Mouse (Mus musculus): ENCODE results near the gene Uchl4. TPM values are rescaled to one million over a fixed set of nuclear protein-coding genes. Genes with fewer than 3 reads are reported as not detected.

Gene Uchl4
- polyA plus RNA-seq, 1 experiment = not detected

DNA sequence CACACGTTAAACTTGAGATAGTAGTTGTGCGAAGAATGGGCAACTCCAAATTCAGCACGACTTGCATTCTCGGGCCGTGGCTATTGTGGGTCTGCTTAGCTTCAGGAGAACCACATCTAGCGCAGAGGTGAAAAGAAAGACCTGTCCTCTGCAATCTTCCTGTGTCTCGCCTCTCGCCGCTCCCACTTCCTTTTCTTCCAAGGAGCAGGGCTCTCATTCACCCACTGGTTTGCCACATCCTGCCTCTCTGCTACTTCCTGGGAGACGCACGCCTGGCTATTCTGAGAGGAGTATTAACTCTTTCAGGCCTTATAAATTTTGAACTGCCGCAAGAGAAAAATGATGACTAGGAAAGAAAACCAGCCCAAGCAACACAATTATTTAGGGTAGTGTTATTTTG, 7.3 kb upstream of the Uchl4 start:
- TF ChIP-seq CTCF (IDR thresholded peaks at IDR 0.05; ENCODE audit: borderline replicate concordance, control insufficient read depth, extremely low read depth, insufficient read depth, low read length, poor library complexity) (no peak), POLR2A (IDR thresholded peaks at IDR 0.05; ENCODE audit: control insufficient read depth, extremely low read depth, insufficient read depth, low read length, poor library complexity) (no peak)
- Histone ChIP-seq H3K4me3 (ENCODE audit: control insufficient read depth, insufficient read depth, low read length) (no peak overlapping the region), H3K4me1 (replicated peaks; ENCODE audit: control insufficient read depth, insufficient read depth, low read length) (peaks cover 6% of the 10 kb centered on the region), H3K27ac (ENCODE audit: control insufficient read depth, insufficient read depth, low read length) (peak overlapping the region; percentile 39; the same call in 1 of the 2 replicates), H3K36me3 (ENCODE audit: control insufficient read depth, insufficient read depth, low read length) (no peaks in the 10 kb centered on the region), H3K27me3 (ENCODE audit: control insufficient read depth, insufficient read depth, low read length) (no peaks in the 10 kb centered on the region)
- DNase-seq = peak; percentile 37
- WGBS = 4% methylated on average over 12 of the region's 12 CpGs

DNA sequence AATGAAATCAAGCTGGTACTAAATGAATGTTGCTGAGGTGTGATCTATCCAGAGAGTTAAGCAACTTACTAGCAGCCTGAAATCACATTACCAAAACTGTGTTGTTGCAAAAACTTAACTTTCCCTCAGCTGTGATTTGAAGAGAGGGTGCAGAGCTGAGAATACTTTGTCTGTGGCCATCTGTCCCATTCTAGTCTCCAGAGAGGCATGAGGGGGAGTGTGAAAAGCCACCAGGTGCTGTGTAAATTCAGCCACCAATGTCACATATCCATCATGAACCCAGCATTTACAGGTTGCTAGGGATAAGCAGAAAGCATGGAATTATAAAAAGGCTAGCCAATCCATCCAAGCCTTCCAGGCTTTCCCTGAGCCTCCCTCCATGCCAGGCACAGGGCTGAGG, 6.0 kb upstream of the Uchl4 start:
- Histone ChIP-seq H3K4me1 (replicated peaks; ENCODE audit: control insufficient read depth, insufficient read depth, low read length) (peaks cover 6% of the 10 kb centered on the region), H3K36me3 (ENCODE audit: control insufficient read depth, insufficient read depth, low read length) (no peaks in the 10 kb centered on the region), H3K4me3 (ENCODE audit: control insufficient read depth, insufficient read depth, low read length) (no peak overlapping the region), H3K27ac (ENCODE audit: control insufficient read depth, insufficient read depth, low read length) (no peak overlapping the region), H3K27me3 (ENCODE audit: control insufficient read depth, insufficient read depth, low read length) (no peaks in the 10 kb centered on the region)
- no peak for DNase-seq
- no peak for TF ChIP-seq POLR2A (IDR thresholded peaks at IDR 0.05; ENCODE audit: control insufficient read depth, extremely low read depth, insufficient read depth, low read length, poor library complexity)
- no peak for TF ChIP-seq CTCF (IDR thresholded peaks at IDR 0.05; ENCODE audit: borderline replicate concordance, control insufficient read depth, extremely low read depth, insufficient read depth, low read length, poor library complexity)

DNA sequence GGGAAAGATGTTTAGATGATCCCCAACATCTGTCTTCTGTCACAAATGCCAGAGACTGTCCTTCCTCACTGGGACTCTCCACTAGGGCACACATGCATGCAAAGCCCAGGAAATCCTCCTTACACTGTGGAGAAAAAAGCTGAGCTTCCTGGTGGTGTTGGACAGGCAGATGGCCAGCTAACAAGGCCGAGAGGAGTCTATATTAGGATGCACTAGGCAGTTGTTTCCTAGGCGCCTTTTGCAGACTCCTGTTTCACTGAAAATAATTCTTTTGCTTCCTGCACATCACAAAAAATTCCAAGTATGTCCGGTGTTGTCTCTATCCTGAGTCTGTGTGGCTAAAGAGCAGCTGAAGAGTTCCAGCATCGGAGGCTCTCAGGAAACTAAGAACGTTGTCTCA, 3.8 kb upstream of the Uchl4 start:
- no peak overlapping the region for H3K4me3 ChIP-seq (ENCODE audit: control insufficient read depth, insufficient read depth, low read length)
- WGBS = 90% methylated on average over 5 of the region's 5 CpGs
- no peaks in the 10 kb centered on the region for H3K27me3 ChIP-seq (ENCODE audit: control insufficient read depth, insufficient read depth, low read length)
- H3K27ac ChIP-seq (ENCODE audit: control insufficient read depth, insufficient read depth, low read length) = no peak overlapping the region
- H3K4me1 ChIP-seq (replicated peaks; ENCODE audit: control insufficient read depth, insufficient read depth, low read length) = peaks cover 6% of the 10 kb centered on the region
- H3K36me3 ChIP-seq (ENCODE audit: control insufficient read depth, insufficient read depth, low read length) = no peaks in the 10 kb centered on the region
- DNase-seq = no peak
- TF ChIP-seq POLR2A (IDR thresholded peaks at IDR 0.05; ENCODE audit: control insufficient read depth, extremely low read depth, insufficient read depth, low read length, poor library complexity) (no peak), CTCF (IDR thresholded peaks at IDR 0.05; ENCODE audit: borderline replicate concordance, control insufficient read depth, extremely low read depth, insufficient read depth, low read length, poor library complexity) (no peak)

DNA sequence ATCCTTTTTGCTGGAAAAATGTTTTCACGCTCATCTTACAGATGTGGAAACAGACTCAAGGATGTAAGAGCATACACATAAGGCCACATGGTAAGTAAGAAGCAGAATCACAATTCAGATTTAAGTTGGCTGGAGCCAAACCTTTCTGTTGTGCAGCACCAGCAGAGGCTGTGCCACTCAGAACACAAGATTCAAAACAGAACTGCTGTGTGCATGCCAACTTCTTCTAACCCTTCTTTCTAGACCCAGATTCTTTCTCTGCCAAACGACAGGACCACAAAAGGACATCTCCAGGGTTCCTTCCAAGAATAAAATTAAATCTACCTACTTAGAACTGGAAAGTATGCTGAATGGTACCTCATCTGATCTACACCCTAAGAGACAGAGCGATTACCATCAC, 3.3 kb upstream of the Uchl4 start:
- WGBS = 94% methylated on average over 3 of the region's 3 CpGs
- Histone ChIP-seq H3K4me3 (ENCODE audit: control insufficient read depth, insufficient read depth, low read length) (no peak overlapping the region), H3K27me3 (ENCODE audit: control insufficient read depth, insufficient read depth, low read length) (no peaks in the 10 kb centered on the region), H3K36me3 (ENCODE audit: control insufficient read depth, insufficient read depth, low read length) (no peaks in the 10 kb centered on the region), H3K4me1 (replicated peaks; ENCODE audit: control insufficient read depth, insufficient read depth, low read length) (peaks cover 6% of the 10 kb centered on the region), H3K27ac (ENCODE audit: control insufficient read depth, insufficient read depth, low read length) (no peak overlapping the region)
- DNase-seq = no peak
- no peak for TF ChIP-seq CTCF (IDR thresholded peaks at IDR 0.05; ENCODE audit: borderline replicate concordance, control insufficient read depth, extremely low read depth, insufficient read depth, low read length, poor library complexity)

DNA sequence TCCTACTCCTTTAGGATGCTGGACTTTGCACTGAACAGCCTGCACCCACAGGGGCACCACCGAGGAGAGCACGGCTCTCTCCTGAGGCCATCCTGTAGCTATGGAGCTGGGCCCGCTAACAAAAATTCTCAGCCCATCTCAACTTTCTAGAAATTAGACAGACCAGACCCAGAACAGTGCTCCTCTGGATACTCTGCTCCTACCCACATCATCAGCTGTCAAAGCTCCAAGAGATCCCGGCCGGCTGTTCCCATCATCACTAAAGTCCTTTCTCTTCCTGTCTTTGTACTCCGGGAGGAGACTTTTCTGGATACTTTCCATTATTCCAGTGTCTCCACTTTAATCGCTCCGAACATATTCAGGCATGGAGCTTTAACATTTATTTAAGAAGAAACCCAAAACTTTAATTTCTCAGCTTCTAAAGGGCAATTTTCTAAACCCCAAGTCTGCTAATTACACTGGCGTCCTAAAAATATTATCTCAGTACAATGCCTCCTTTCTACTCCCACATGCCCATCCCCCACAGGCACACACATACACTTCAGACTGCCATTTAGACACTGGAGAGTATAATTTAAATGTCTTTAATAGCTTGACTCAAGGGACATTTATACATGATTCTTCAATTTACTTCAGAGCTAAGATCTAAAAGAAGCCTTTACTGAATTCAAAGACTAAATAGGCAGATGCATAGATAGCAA, 2.6 kb upstream of the Uchl4 start:
- Histone ChIP-seq H3K27me3 (ENCODE audit: control insufficient read depth, insufficient read depth, low read length) (no peaks in the 10 kb centered on the region), H3K27ac (ENCODE audit: control insufficient read depth, insufficient read depth, low read length) (no peak overlapping the region), H3K4me3 (ENCODE audit: control insufficient read depth, insufficient read depth, low read length) (no peak overlapping the region), H3K36me3 (ENCODE audit: control insufficient read depth, insufficient read depth, low read length) (no peaks in the 10 kb centered on the region), H3K4me1 (replicated peaks; ENCODE audit: control insufficient read depth, insufficient read depth, low read length) (peaks cover 6% of the 10 kb centered on the region)
- DNase-seq = no peak
- WGBS = 95% methylated on average over 9 of the region's 9 CpGs
- no peak for TF ChIP-seq POLR2A (IDR thresholded peaks at IDR 0.05; ENCODE audit: control insufficient read depth, extremely low read depth, insufficient read depth, low read length, poor library complexity)

DNA sequence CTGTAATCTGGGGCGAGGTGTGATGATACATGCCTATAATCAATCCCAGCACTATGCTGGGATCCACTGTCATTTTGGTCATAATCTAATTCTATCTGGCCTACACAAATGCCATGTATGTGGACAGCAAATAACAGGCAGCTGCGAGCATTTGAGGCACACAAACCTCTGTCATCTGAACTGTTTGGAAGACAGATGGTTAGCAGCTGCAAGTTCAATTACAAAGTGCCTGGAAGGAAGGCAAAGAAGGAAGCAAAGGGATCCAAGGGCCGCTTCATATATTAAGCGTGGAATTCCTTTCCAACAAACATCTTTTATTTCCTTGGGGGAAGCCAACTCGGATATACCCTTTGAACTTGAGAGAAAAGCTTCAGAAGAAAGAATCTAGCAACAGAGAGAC, 1.3 kb upstream of the Uchl4 start:
- 93% methylated on average over 5 of the region's 5 CpGs for WGBS
- no peaks in the 10 kb centered on the region for H3K27me3 ChIP-seq (ENCODE audit: control insufficient read depth, insufficient read depth, low read length)
- no peaks in the 10 kb centered on the region for H3K36me3 ChIP-seq (ENCODE audit: control insufficient read depth, insufficient read depth, low read length)
- TF ChIP-seq CTCF (IDR thresholded peaks at IDR 0.05; ENCODE audit: borderline replicate concordance, control insufficient read depth, extremely low read depth, insufficient read depth, low read length, poor library complexity) (no peak), POLR2A (IDR thresholded peaks at IDR 0.05; ENCODE audit: control insufficient read depth, extremely low read depth, insufficient read depth, low read length, poor library complexity) (no peak)
- no peak for DNase-seq
- H3K4me1 ChIP-seq (replicated peaks; ENCODE audit: control insufficient read depth, insufficient read depth, low read length) = no peaks in the 10 kb centered on the region
- no peak overlapping the region for H3K27ac ChIP-seq (ENCODE audit: control insufficient read depth, insufficient read depth, low read length)
- H3K4me3 ChIP-seq (ENCODE audit: control insufficient read depth, insufficient read depth, low read length) = no peak overlapping the region

DNA sequence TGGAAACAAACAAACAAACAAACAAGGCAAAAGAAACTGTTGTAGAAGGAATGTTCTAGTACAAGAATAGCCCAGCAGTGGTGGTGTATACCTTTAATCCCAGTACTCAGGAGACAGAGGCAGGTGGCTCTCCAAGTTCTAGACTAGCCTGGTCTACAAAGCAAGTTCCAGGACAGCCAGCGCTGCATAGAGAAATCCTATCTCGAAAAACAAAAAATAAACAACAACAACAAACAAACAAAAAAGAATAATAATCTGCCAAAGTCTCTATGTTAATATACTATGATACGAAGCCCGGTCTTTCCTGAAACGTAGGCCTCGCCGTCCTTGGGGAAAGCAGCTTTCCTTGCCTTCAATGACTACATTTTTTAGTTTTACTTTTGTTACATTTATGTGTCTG, 1.1 kb downstream of the Uchl4 start:
- no peak for DNase-seq
- Histone ChIP-seq H3K36me3 (ENCODE audit: control insufficient read depth, insufficient read depth, low read length) (no peaks in the 10 kb centered on the region), H3K27ac (ENCODE audit: control insufficient read depth, insufficient read depth, low read length) (no peak overlapping the region), H3K4me1 (replicated peaks; ENCODE audit: control insufficient read depth, insufficient read depth, low read length) (no peaks in the 10 kb centered on the region), H3K4me3 (ENCODE audit: control insufficient read depth, insufficient read depth, low read length) (no peak overlapping the region), H3K27me3 (ENCODE audit: control insufficient read depth, insufficient read depth, low read length) (no peaks in the 10 kb centered on the region)
- TF ChIP-seq POLR2A (IDR thresholded peaks at IDR 0.05; ENCODE audit: control insufficient read depth, extremely low read depth, insufficient read depth, low read length, poor library complexity) = no peak
- no peak for TF ChIP-seq CTCF (IDR thresholded peaks at IDR 0.05; ENCODE audit: borderline replicate concordance, control insufficient read depth, extremely low read depth, insufficient read depth, low read length, poor library complexity)
- WGBS = 98% methylated on average over 7 of the region's 7 CpGs

Measured in thymus, adult 2 months (tissue).